Mouse (Mus musculus): Measurements from ENCODE around the gene Rps6ka4. TPM values are rescaled to one million over a fixed set of nuclear protein-coding genes. Genes with fewer than 3 reads are reported as not detected.

The Rps6ka4 gene
- polyA plus RNA-seq, 1 experiment from 2014 or later, result 7.7 TPM

DNA sequence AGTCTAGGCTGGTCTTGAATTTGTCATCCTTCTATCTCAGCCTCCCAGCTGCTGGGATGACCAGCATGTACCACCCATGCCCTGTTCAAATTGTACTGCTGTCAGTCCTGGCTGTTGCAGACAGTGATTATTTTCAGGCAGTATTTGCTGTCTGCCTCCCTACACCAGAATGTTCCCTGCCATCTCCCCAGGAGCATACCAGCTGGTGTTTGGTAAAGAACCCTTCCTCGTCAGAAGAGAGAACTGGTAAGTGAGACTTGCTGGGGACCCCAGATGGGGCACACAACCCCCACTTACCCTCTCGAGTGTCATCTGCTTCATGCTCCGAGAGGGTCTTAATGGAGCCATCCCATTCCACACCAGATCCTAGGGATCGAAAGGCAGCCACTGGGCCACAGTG is 5.6 kb upstream of the Rps6ka4 start:
- peaks cover 7% of the 10 kb centered on the region for H3K4me1 ChIP-seq
- H3K9ac ChIP-seq (replicated peaks), result no peak overlapping the region
- no peaks in the 10 kb centered on the region for H3K9me3 ChIP-seq
- ATAC-seq (replicated peaks), result no peak
- 67% methylated on average over 4 of the region's 4 CpGs for WGBS
- H3K36me3 ChIP-seq, result no peaks in the 10 kb centered on the region
- H3K27me3 ChIP-seq, result peaks cover 33% of the 10 kb centered on the region
- H3K4me2 ChIP-seq (replicated peaks), result no peak overlapping the region
- H3K4me3 ChIP-seq, result no peak overlapping the region
- H3K27ac ChIP-seq (replicated peaks), result 0 out of 2 replicates have a peak overlapping the region, but pooled peaks have one; percentile 13

- H3K36me3 ChIP-seq, result no peaks in the 10 kb centered on the region
- no peak for ATAC-seq (replicated peaks)
- no peak overlapping the region for H3K4me3 ChIP-seq
- H3K9me3 ChIP-seq, result no peaks in the 10 kb centered on the region
- WGBS, result 63% methylated on average over 1 of the region's 1 CpGs
- H3K27ac ChIP-seq (replicated peaks), result no peak overlapping the region
- no peak overlapping the region for H3K4me2 ChIP-seq (replicated peaks)
- peaks cover 23% of the 10 kb centered on the region for H3K4me1 ChIP-seq
- peaks cover 20% of the 10 kb centered on the region for H3K27me3 ChIP-seq
- H3K9ac ChIP-seq (replicated peaks), result no peak overlapping the region
Measured at GRCm38 (mm10) chr19:6842353-6842752, 1.9 kb upstream of the Rps6ka4 start.

DNA sequence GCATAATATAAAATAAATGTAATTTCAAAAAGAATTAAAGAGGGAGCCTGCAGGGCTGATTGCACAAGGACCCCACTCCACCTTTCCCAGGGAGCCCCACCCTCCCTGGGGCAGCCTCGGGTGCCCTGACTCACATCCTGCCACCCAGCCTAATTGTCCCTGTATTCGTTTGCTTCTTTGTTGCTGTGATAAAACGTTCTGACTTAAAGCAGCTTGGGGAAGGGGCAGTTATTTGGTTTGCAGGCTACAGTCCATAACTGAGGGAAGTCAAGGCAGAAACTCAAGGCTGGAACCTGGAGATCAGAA is 809 bp upstream of the Rps6ka4 start:
- H3K9me3 ChIP-seq, result no peaks in the 10 kb centered on the region
- peak overlapping the region; percentile 100 for H3K4me2 ChIP-seq (replicated peaks)
- H3K27me3 ChIP-seq, result peaks cover 20% of the 10 kb centered on the region
- no peaks in the 10 kb centered on the region for H3K36me3 ChIP-seq
- ATAC-seq (replicated peaks), result no peak
- peaks cover 23% of the 10 kb centered on the region for H3K4me1 ChIP-seq
- WGBS, result 22% methylated on average over 3 of the region's 3 CpGs
- H3K4me3 ChIP-seq, result 0 out of 2 replicates have a peak overlapping the region, but pooled peaks have one; percentile 63
- H3K27ac ChIP-seq (replicated peaks), result no peak overlapping the region
- H3K9ac ChIP-seq (replicated peaks), result no peak overlapping the region

- Histone ChIP-seq H3K4me1 (peaks cover 23% of the 10 kb centered on the region), H3K4me2 (replicated peaks) (peak overlapping the region; percentile 100), H3K9me3 (no peaks in the 10 kb centered on the region), H3K9ac (replicated peaks) (peak overlapping the region; percentile 64), H3K36me3 (no peaks in the 10 kb centered on the region), H3K27ac (replicated peaks) (no peak overlapping the region), H3K4me3 (peak overlapping the region; percentile 63), H3K27me3 (peaks cover 18% of the 10 kb centered on the region)
- 1% methylated on average over 46 of the region's 46 CpGs for WGBS
- ATAC-seq (replicated peaks), result peak; percentile 61
Measured at GRCm38 (mm10) chr19:6839615-6840474, 591 bp downstream of the Rps6ka4 start.

DNA sequence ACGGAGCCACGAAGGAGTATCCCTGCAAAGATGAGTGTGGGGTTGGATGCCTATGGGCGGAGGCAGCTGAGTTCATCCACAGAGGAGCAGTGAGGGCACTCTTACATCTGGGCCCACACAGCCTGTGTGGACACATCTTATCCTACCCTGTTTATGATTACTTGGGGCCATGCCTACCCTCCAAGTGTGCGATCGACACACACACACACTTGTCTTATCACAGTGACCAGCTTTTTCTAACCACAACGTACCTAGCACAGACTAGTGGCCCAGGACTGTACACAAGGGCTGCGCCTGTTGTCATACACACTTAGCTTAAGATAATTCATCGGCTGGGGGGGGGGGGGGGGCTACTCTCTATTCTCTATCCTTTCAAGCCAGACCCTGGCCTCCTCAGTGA is 8.1 kb downstream of the Rps6ka4 start:
- ATAC-seq (replicated peaks), result no peak
- no peaks in the 10 kb centered on the region for H3K9me3 ChIP-seq
- no peak overlapping the region for H3K27ac ChIP-seq (replicated peaks)
- H3K9ac ChIP-seq (replicated peaks), result no peak overlapping the region
- H3K27me3 ChIP-seq, result peaks cover 38% of the 10 kb centered on the region
- H3K36me3 ChIP-seq, result no peaks in the 10 kb centered on the region
- no peak overlapping the region for H3K4me2 ChIP-seq (replicated peaks)
- H3K4me1 ChIP-seq, result peaks cover 23% of the 10 kb centered on the region
- H3K4me3 ChIP-seq, result no peak overlapping the region
- 86% methylated on average over 8 of the region's 8 CpGs for WGBS

- Histone ChIP-seq H3K4me3 (peak overlapping the region; percentile 44), H3K9me3 (no peaks in the 10 kb centered on the region), H3K27ac (replicated peaks) (no peak overlapping the region), H3K4me2 (replicated peaks) (peak overlapping the region; percentile 63), H3K4me1 (peaks cover 23% of the 10 kb centered on the region), H3K27me3 (peaks cover 38% of the 10 kb centered on the region), H3K9ac (replicated peaks) (peak overlapping the region; percentile 30), H3K36me3 (no peaks in the 10 kb centered on the region)
- 3% methylated on average over 17 of the region's 17 CpGs for WGBS
- ATAC-seq (replicated peaks), result no peak
Measured at GRCm38 (mm10) chr19:6831331-6831730, 9.1 kb downstream of the Rps6ka4 start.

GRCm38 (mm10) chr19:6830556-6831316 is 9.7 kb downstream of the Rps6ka4 start:
- Histone ChIP-seq H3K4me1 (peaks cover 23% of the 10 kb centered on the region), H3K36me3 (no peaks in the 10 kb centered on the region), H3K4me2 (replicated peaks) (peak overlapping the region; percentile 63), H3K9ac (replicated peaks) (peak overlapping the region; percentile 30), H3K4me3 (peak overlapping the region; percentile 44), H3K9me3 (no peaks in the 10 kb centered on the region), H3K27me3 (peaks cover 38% of the 10 kb centered on the region), H3K27ac (replicated peaks) (no peak overlapping the region)
- ATAC-seq (replicated peaks), result no peak; the same call in 1 of the 2 replicates
- WGBS, result 7% methylated on average over 38 of the region's 38 CpGs

- 5% methylated on average over 48 of the region's 48 CpGs for WGBS
- Histone ChIP-seq H3K4me1 (peaks cover 23% of the 10 kb centered on the region), H3K27ac (replicated peaks) (no peak overlapping the region), H3K4me2 (replicated peaks) (peak overlapping the region; percentile 63), H3K9ac (replicated peaks) (peak overlapping the region; percentile 30), H3K27me3 (peaks cover 38% of the 10 kb centered on the region), H3K36me3 (no peaks in the 10 kb centered on the region), H3K9me3 (no peaks in the 10 kb centered on the region), H3K4me3 (peak overlapping the region; percentile 44)
- ATAC-seq (replicated peaks), result no peak
Measured at GRCm38 (mm10) chr19:6829870-6830555, 10.4 kb downstream of the Rps6ka4 start.

GRCm38 (mm10) chr19:6829069-6829468 is 11.4 kb downstream of the Rps6ka4 start:
- Histone ChIP-seq H3K27me3 (peaks cover 38% of the 10 kb centered on the region), H3K27ac (replicated peaks) (no peak overlapping the region)

DNA sequence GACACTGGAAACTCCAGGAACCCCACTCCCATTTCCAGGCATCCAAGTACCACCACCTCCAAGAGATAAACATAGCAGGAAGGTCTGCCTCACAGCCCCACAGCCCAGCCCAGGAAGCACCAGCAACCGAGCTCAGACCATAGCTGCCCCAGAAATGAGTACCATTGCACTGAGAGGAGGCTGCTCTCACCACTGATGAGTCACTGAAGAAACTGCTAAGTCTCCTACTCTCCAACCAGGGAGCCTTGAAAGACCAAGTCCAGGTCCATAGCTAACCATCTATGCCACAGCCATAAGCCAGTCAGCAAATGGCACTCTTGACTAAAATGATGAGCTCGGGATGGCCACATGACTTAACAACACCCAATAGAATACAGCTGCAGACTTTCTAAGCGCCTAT is 13.8 kb downstream of the Rps6ka4 start:
- no peak overlapping the region for H3K27ac ChIP-seq (replicated peaks)
- H3K9me3 ChIP-seq, result no peaks in the 10 kb centered on the region
- no peak for ATAC-seq (replicated peaks)
- H3K4me1 ChIP-seq, result peaks cover 23% of the 10 kb centered on the region
- 80% methylated on average over 3 of the region's 3 CpGs for whole genome bisulfite sequencing
- H3K9ac ChIP-seq (replicated peaks), result no peak overlapping the region
- H3K4me2 ChIP-seq (replicated peaks), result no peak overlapping the region
- peaks cover 31% of the 10 kb centered on the region for H3K27me3 ChIP-seq
- no peaks in the 10 kb centered on the region for H3K36me3 ChIP-seq
- H3K4me3 ChIP-seq, result no peak overlapping the region

More at GRCm38 (mm10) chr19:6829069-6829468, 11.4 kb downstream of the Rps6ka4 start:
- 31% methylated on average over 3 of the region's 3 CpGs for WGBS
- Histone ChIP-seq H3K9ac (replicated peaks) (no peak overlapping the region), H3K4me2 (replicated peaks) (peak overlapping the region; percentile 63; the same call in 1 of the 2 replicates), H3K4me1 (peaks cover 23% of the 10 kb centered on the region), H3K36me3 (no peaks in the 10 kb centered on the region), H3K9me3 (no peaks in the 10 kb centered on the region), H3K4me3 (peak overlapping the region; percentile 44; the same call in 1 of the 2 replicates)
- ATAC-seq (replicated peaks), result no peak

DNA sequence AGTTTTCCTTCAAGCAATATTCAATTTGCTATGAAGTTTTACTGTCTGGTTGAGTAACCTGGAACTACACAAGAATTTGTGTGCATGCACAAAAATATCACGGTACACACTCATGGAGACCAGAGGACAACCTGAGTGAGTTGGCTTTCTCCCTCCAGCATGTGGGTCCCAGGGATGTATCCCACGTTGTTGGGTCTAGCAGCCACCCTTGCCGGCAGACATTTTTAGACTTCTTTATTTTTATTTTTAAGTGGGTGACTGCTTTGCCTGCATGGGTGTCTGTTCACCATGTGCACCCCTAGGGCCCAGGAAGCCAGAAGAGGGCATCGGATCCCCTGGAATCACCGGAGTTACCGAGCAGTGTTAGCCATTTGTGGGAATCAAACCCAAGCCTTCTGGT is 15.1 kb downstream of the Rps6ka4 start:
- Histone ChIP-seq H3K4me2 (replicated peaks) (no peak overlapping the region), H3K4me1 (peaks cover 13% of the 10 kb centered on the region), H3K27me3 (peaks cover 20% of the 10 kb centered on the region), H3K27ac (replicated peaks) (no peak overlapping the region), H3K36me3 (no peaks in the 10 kb centered on the region), H3K9ac (replicated peaks) (no peak overlapping the region), H3K4me3 (no peak overlapping the region), H3K9me3 (no peaks in the 10 kb centered on the region)
- 85% methylated on average over 6 of the region's 6 CpGs for WGBS
- ATAC-seq (replicated peaks), result no peak
